Mouse (Mus musculus) urinary bladder, postnatal 14 days (tissue): ENCODE measurements around the gene Rilpl1.
A peak's percentile ranks its signal among the peaks of the same experiment; 100 is the strongest.
"Not testable (repeated sequence)": the region's sequence is repeated elsewhere in the genome, so short reads cannot be mapped to it uniquely, and the experiment has no call there.

Source experiments
- DNase-seq: peaks from one replicate; pipeline ENCODE4 v3.0.0; 2021; ENCODE audit warnings: low spot score

Rilpl1 gene

GRCm38 (mm10) chr5:124530655-124531582 lies at the start of gene Rilpl1:
Rilpl1 (minus strand) TSS chr5:124531391.
- peak; percentile 80 for DNase-seq

- peak; percentile 93 for DNase-seq
Observed at GRCm38 (mm10) chr5:124578633-124579317, 47.6 kb upstream of the Rilpl1 start, which contains the start of the genes Eif2b1 and Gtf2h3. Eif2b1 (minus strand) TSS chr5:124579131. Gtf2h3 (plus strand) TSS chr5:124579140.

GRCm38 (mm10) chr5:124575467-124575866 lies 44.3 kb upstream of the Rilpl1 start:
- no peak for DNase-seq

GRCm38 (mm10) chr5:124571068-124571467 lies 39.9 kb upstream of the Rilpl1 start:
- no peak for DNase-seq

GRCm38 (mm10) chr5:124555145-124555544 lies 24.0 kb upstream of the Rilpl1 start:
- DNase-seq: no peak

GRCm38 (mm10) chr5:124553607-124554006 lies 22.4 kb upstream of the Rilpl1 start:
- DNase-seq: no peak

GRCm38 (mm10) chr5:124552558-124553307 lies 21.5 kb upstream of the Rilpl1 start, which contains the start of gene Ddx55:
Ddx55 (plus strand) TSS chr5:124552864.
- DNase-seq: peak; percentile 88

- DNase-seq: no peak
Observed at GRCm38 (mm10) chr5:124552094-124552472, 20.9 kb upstream of the Rilpl1 start.

- not testable (repeated sequence) for DNase-seq
Observed at GRCm38 (mm10) chr5:124551349-124552093, 20.3 kb upstream of the Rilpl1 start.

GRCm38 (mm10) chr5:124550737-124551136 lies 19.5 kb upstream of the Rilpl1 start:
- not testable (repeated sequence) for DNase-seq

GRCm38 (mm10) chr5:124541602-124541973 lies 10.4 kb upstream of the Rilpl1 start:
- DNase-seq: no peak

- DNase-seq: peak; percentile 74
Observed at GRCm38 (mm10) chr5:124540905-124541601, 9.9 kb upstream of the Rilpl1 start.

- DNase-seq: peak; percentile 95
Observed at GRCm38 (mm10) chr5:124540383-124540786, 9.2 kb upstream of the Rilpl1 start, which contains the start of gene Tmed2. Tmed2 (plus strand) TSS chr5:124540695.

GRCm38 (mm10) chr5:124539905-124540304 lies 8.7 kb upstream of the Rilpl1 start:
- DNase-seq: no peak

GRCm38 (mm10) chr5:124538813-124539792 lies 7.9 kb upstream of the Rilpl1 start:
- peak; percentile 59 for DNase-seq

- peak; percentile 55 for DNase-seq
Observed at GRCm38 (mm10) chr5:124536776-124537175, 5.6 kb upstream of the Rilpl1 start.

GRCm38 (mm10) chr5:124535016-124535415 lies 3.8 kb upstream of the Rilpl1 start:
- no peak for DNase-seq

- no peak for DNase-seq
Observed at GRCm38 (mm10) chr5:124532451-124532850, 1.3 kb upstream of the Rilpl1 start.

GRCm38 (mm10) chr5:124531583-124531930 lies 366 bp upstream of the Rilpl1 start:
- DNase-seq: no peak

GRCm38 (mm10) chr5:124529697-124530096 lies 1.5 kb downstream of the Rilpl1 start:
- no peak for DNase-seq
